Mouse (Mus musculus) layer of hippocampus, adult 6 months (tissue): Measurements from ENCODE around the gene Selp. TPM values are rescaled to one million over a fixed set of nuclear protein-coding genes. Genes with fewer than 3 reads are reported as not detected.

ENCODE experiments used
- long read RNA-seq, 2 experiments: library from polyadenylated mRNA; unstranded; transcript quantifications; one replicate each; pipeline ENCODE4 v2.0.0; 2019 to 2020
- polyA plus RNA-seq: library from polyadenylated mRNA; unstranded; fragments of <200 nt; fragmentation: Nextera tagmentation; gene quantifications from 2 replicates; pipeline ENCODE4 v1.2.3, GENCODE M21; 2021

The Selp gene
- polyA plus RNA-seq, result not detected in 2 replicates
- long read RNA-seq, experiment 1, result 0 reads
- long read RNA-seq, experiment 2, result 0 reads

DNA sequence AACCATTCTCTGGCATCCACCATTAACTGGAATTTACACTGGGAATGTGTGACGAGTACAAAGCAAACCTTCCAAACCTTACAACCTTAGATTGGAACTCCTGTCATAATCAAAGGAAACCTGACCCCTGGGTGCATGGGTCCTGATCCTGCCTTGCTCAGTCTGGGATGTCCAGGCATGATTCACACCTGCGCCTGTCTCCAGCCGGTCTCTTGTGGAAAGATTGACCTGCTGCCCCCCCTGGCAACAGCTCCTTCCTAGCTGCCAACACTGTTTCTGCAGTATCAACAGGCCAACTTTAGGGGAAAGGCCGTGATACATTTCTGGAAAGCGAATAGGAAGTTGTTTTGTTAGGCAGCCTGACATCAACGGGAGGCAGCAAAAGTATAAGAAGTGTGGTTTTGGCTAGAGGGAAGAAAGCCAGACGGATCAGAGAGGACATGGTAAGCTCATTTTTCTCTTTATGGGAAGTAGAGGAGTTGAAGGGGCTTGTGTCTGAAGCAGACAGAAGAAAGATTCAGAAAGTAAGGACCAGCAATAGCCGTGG is at the start of gene Selp:
Selp (plus strand) TSS at position 318 of the 547 bp plus-strand sequence.

GRCm38 (mm10) chr1:164151387-164152088 is 36.5 kb downstream of the Selp start, which contains the start of gene F5:
Gene F5, plus strand, starts transcription at chr1:164151838.

Other genes with a start within 250 kb of the Selp start
- 9.9 and 10.3 TPM in 2 replicates for gene Scyl3, start 186.2 kb upstream of the Selp start, polyA plus RNA-seq
- gene BC055324, start 120.5 kb upstream of the Selp start, polyA plus RNA-seq, result 0.19 and 0.33 TPM in 2 replicates
- 7.7 and 8.5 TPM in 2 replicates for gene Mettl18, start 120.4 kb upstream of the Selp start, polyA plus RNA-seq
- not detected in 2 replicates for gene Sele, start 67.0 kb upstream of the Selp start, polyA plus RNA-seq
- gene Sell, start 53.3 kb upstream of the Selp start, polyA plus RNA-seq, result not detected in 2 replicates
- 0.15 and 3.4 TPM in 2 replicates for gene F5, start 36.6 kb downstream of the Selp start, polyA plus RNA-seq
- 7.5 and 8.1 TPM in 2 replicates for gene Slc19a2, start 133.8 kb downstream of the Selp start, polyA plus RNA-seq
- gene Ccdc181, start 160.3 kb downstream of the Selp start, polyA plus RNA-seq, result 17.3 and 19.5 TPM in 2 replicates
- gene Nme7, start 188.9 kb downstream of the Selp start, polyA plus RNA-seq, result 29.9 and 34.1 TPM in 2 replicates
- gene Blzf1, start 192.2 kb downstream of the Selp start, polyA plus RNA-seq, result 20.6 and 21.3 TPM in 2 replicates